Mouse (Mus musculus) frontal cortex, postnatal 36 days (tissue): Measurements from ENCODE around the gene Bola2.

Source experiments
- DNase-seq, 2 experiments: peaks; one replicate each; pipeline ENCODE4 v3.0.0; 2022; ENCODE audit warnings: low spot score in 2 of 2

Gene Bola2

GRCm38 (mm10) chr7:126689021-126689420 lies 6.2 kb upstream of the Bola2 start:
- DNase-seq, result no peak

DNA sequence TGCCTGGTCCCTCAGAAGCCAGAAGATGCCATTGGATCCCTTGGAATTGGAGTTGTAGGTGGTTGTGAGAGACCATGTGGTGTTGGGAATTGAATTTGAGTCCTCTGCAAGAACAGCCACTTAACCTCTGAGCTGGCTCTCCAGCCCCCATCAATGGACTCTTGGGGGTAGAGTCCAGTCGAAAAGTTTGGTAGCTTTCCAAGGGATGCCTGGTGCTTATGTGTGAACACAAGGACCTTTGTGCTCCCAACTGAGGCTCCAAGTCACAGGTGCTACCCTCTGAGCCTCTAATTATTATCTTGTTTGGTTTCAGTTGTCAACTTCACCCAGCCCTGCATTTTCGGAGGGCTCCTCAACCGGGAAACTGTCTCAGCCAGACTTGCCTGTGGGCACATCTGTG lies 4.5 kb upstream of the Bola2 start:
- DNase-seq, result no peak

- DNase-seq, result no peak
Measured at GRCm38 (mm10) chr7:126691676-126692075, 3.5 kb upstream of the Bola2 start.

DNA sequence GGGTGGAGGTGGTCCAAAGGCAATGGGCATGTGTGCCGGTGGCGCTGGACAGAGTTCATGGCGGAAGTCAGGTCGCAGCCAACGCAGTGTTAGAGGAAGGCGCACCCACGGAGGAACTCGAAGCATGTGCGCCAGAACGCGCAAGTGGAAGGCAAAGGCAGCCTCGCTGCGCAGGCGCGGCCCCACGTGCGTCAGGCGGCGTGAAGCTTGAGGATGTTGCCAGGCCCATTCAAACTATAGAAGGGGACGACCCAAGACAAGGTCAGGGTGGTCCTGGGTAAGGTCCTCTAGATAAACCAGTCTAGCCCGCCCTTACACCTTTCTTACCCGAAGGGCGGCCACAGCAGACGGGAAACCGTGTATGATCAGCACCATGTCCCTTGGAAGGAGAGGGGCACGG lies 2.8 kb upstream of the Bola2 start:
- DNase-seq, result no peak

- peak; percentile 76 to 86 for DNase-seq
Measured at GRCm38 (mm10) chr7:126693256-126693655, 1.9 kb upstream of the Bola2 start.

DNA sequence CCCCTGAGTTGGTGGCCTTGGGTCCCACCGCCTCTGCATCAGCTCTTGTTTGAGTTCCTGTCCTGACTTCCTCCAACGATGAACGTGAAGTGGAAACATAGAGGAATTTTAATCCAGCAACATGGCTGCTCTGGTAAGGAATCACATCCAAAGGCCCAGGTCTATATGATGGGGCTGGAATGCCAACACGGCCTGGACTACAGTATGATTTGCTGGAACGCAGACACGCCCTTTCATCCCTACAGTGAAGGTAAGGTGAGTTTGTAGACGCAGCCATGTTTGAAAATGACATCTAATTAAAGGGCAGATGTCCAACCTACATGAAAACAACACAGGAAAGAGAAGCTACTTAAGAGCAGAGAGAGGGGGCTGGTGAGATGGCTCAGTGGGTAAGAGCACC lies 1.4 kb upstream of the Bola2 start:
- no peak for DNase-seq

- DNase-seq, result no peak
Measured at GRCm38 (mm10) chr7:126694441-126695051, 655 bp upstream of the Bola2 start.

DNA sequence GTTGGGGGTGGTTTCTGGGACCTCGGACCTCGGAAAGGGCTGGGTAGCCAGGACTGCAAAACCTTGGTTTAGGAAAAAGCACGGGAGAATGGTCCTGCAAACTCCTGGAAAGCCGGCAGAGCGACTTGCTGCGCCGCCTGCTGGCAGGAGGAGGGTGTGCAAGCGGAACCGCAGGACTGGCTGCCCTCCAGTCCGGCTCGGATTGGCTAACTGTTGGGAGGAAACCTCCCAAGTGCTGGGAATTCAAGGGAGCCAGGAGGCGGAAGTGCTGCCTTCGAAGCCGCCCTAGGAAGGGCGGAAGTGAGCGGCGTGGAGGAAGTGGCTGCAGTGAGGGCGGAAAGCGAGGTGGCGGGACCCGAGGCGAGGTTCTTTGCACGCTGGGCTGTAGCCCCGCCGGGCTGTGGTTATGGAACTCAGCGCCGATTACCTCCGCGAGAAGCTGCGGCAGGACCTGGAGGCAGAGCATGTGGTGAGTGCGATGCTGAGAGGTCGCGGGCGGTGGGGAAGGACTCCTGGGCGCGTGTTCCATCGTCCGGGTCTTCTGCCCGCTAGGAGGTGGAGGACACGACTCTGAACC lies 518 bp downstream of the Bola2 start, which contains the start of gene Slx1b:
TSS of gene Slx1b (minus strand) at position 154 of the 577 bp plus-strand sequence.
- peak; percentile 95 to 97 for DNase-seq

GRCm38 (mm10) chr7:126696303-126696702 lies 1.1 kb downstream of the Bola2 start:
- DNase-seq, result no peak

- DNase-seq, result no peak
Measured at GRCm38 (mm10) chr7:126696886-126697285, 1.7 kb downstream of the Bola2 start.

GRCm38 (mm10) chr7:126697838-126698237 lies 2.6 kb downstream of the Bola2 start:
- no peak for DNase-seq

DNA sequence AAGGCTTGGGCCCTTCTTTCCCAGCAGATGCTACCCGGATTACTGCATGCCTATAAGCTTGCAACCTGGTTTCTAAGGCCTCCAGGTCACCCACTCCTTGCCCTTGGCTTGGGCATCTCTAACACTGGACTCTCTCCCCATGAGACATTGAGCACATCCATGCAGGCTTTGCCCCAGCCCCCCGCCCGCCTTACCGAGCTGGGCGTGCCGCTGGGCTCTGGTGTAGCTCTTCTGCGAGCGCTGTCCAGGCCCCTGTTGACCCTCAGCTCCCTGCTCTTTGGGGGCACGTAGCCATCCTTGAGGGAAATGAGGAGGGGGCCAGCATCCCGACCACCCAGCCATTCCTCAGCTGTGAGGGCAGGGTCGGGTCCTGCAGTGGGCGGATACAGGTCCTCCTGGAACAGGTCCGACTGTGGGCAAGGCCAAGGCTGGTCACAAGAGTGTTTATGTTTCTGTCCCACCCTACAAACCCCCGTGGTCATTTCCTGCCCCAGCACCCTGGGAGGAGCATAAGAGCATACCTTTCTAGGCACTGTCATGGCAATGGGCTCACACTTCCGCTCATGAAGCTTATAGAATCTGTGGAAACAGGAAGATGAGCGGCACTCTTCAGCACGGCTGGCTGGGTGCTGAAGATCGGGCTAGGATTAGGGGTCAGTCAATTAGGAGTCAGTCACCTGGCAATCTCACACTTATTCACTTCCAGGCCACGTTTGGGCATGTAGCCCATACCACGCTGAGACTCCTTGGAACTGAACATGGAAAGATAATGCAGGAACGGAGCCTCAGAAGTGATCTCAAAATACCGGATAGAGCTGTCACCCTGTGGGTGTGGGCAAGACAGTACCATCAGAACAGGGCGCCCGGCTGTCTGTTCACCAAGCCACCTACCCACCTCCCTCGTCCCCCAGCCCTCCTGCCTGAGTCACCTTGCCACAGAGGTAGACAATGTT lies 5.1 kb downstream of the Bola2 start:
- no peak for DNase-seq

DNA sequence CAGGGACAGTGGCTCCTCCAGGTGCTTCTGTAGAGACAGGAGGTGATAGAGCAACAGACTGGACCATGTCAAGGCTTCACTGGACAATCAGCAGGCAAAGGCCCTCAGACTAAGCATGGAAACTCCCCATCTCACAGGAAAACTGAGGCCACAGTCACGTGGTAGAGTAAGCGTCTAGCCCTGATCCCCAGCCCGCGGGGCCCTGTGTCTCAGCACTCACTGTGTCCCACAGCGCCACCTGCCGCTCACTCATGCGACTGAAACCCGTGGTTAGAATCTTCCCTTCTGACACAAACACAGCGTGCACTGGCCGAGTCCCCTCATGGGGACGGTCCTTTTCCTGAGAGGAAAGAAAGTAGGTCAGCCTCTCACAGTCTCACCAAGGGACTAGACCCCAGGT lies 5.9 kb downstream of the Bola2 start:
- DNase-seq, result peak; percentile 91 to 93

GRCm38 (mm10) chr7:126701559-126702357 lies 6.6 kb downstream of the Bola2 start:
- DNase-seq, result no peak

DNA sequence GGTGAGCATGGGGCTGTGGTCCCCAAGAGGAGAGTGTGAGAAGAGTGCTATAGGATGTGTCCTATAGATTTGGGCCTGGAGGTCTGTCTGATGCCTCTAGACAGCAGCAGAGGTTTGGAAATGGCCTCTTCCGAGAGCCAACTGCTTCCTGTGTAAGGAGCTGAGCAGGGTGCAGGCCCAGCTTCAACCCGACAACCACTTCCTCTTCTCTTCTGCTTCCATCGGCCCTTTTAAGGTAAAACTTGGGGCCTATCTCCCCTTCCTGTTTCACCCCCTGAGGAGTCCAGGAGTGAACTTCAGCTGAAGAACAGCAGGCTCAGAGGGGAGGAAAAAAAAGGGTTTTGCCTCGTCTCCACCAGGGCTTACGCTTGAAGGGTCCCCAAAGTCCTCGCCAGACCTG lies 7.2 kb downstream of the Bola2 start:
- no peak for DNase-seq

GRCm38 (mm10) chr7:126702861-126703756 lies 7.9 kb downstream of the Bola2 start:
- DNase-seq, result no peak

DNA sequence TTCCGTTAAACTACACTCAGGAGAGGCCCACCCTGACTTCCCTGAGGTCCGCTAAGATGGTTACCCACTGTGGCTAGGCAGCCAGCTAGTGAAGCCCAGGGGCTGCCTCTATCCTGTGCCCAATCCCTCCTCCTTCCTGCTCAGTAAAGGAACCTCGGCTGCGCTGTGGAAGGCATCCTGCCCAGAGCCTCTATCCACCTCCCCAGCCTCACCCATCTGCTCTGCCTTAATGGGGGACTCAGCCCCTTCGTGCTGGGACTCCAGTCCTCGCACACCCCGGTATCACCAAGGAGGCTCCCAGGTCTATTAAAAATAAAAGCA lies 8.5 kb downstream of the Bola2 start:
- no peak for DNase-seq

DNA sequence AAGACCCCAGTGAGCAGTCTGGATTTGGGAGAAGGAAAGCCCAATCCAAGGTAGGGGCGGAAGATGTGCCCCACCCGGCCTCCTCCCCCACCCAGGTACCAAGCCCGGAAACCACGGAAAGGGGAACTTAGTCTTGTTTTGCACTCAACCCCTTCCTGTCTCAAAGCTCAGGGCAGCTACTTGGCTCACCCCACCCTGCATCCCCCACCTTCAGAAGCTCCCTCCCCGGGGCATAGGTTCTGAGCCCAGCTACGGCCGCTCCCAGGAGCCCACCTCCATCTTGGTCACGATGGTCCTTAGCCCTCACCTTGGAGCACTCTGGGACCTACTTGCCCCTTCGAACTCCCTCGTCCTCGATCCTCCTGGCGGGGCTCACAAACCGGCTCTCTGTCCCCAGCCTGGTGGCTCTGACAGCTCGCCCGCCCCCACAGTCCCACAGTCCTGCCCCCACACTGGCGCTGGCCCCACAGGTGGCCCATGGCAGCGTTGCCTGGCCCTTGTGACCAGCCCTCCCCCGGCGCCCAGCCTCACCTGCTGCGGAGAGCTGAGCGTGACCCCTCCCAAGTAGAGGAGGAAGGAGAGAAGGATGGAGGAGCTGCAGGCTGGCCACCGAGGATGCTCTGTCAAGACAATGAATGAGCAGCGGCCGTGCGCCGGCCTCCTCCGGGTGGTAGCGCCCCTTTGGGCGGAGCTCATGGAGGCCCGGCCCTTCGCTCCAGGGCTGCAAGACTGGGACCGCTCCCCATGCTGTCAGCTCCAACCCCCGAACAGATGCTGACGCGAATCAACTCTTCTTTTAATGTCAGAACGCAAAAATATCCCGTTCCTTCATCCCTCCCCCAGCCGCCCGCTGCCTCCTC lies 9.2 kb downstream of the Bola2 start:
- peak; percentile 93 to 94 for DNase-seq

GRCm38 (mm10) chr7:126707442-126708174 lies 12.4 kb downstream of the Bola2 start, which contains the start of gene Coro1a:
Coro1a (minus strand) TSS chr7:126707787.
- no peak for DNase-seq
